Mouse (Mus musculus) hindbrain, postnatal 0 days (tissue): ENCODE measurements around the gene Adk. TPM values are rescaled to one million over a fixed set of nuclear protein-coding genes. Genes with fewer than 3 reads are reported as not detected.

Source experiments
- ATAC-seq: fragments of 200-750 bp; cut with Nextera tagmentation; 2 replicates; pipeline ENCODE4 v1.8.0; 2017; ENCODE audit warnings: mild to moderate bottlenecking, moderate TSS enrichment, moderate library complexity
- DNase-seq: peaks from one replicate; pipeline ENCODE4 v3.0.0-alpha.2; 2015; ENCODE audit warnings: low spot score
- H3K27ac ChIP-seq: fragments of 300-500 bp; sonication (generic); 2 replicates; pipeline ENCODE4 v1.5.1; 2014; ENCODE audit warnings: mild to moderate bottlenecking
- H3K27me3 ChIP-seq: fragments of 300-500 bp; sonication (generic); 2 replicates; pipeline ENCODE4 v1.6.1; 2014; ENCODE audit warnings: low read length, mixed read lengths; ENCODE audit not compliant: insufficient read depth
- H3K36me3 ChIP-seq: fragments of 300-500 bp; sonication (generic); 2 replicates; pipeline ENCODE4 v1.6.1; 2014; ENCODE audit warnings: low read length, mixed read lengths; ENCODE audit not compliant: insufficient read depth
- H3K4me1 ChIP-seq: fragments of 300-500 bp; sonication (generic); 2 replicates; pipeline ENCODE4 v1.6.1; 2014; ENCODE audit warnings: antibody characterized with exemption, low read length, mixed read lengths; ENCODE audit not compliant: insufficient read depth
- H3K4me2 ChIP-seq: fragments of 300-500 bp; sonication (generic); 2 replicates; pipeline ENCODE4 v1.6.1; 2014; ENCODE audit warnings: low read depth, mild to moderate bottlenecking, low read length, moderate library complexity, mixed read lengths
- H3K4me3 ChIP-seq: fragments of 300-500 bp; sonication (generic); 2 replicates; pipeline ENCODE4 v1.5.1; 2014; ENCODE audit warnings: low read length
- H3K9ac ChIP-seq: fragments of 300-500 bp; sonication (generic); replicated peaks from 2 replicates; pipeline ENCODE4 v1.6.1; 2014; ENCODE audit warnings: mild to moderate bottlenecking, low read length, moderate library complexity, mixed read lengths
- H3K9me3 ChIP-seq: fragments of 300-500 bp; sonication (generic); 2 replicates; pipeline ENCODE4 v1.6.1; 2016; ENCODE audit warnings: low read length, mixed read lengths
- CTCF ChIP-seq: IDR thresholded peaks from 2 replicates; pipeline ENCODE4 v1.5.1; 2016; ENCODE audit warnings: antibody characterized with exemption, control low read depth, low read depth
- WGBS: fragments of 180-500 bp; shearing (Covaris S2); extraction: QIAGEN DNeasy Blood & Tissue Kit; methylation state at CpG from one replicate; pipeline ENCODE4 v1.1.7; 2014; 5-methylcytosine and 5-hydroxymethylcytosine counted together
- polyA plus RNA-seq: library from polyadenylated mRNA; unstranded; fragments of >200 nt; fragmentation: Nextera tagmentation; extraction: Ambion mirVana; gene quantifications from 2 replicates; pipeline ENCODE4 v1.2.1, GENCODE M21; 2015
- total RNA-seq: library from RNA; depleted of rRNA; stranded (reverse); fragments of >200 nt; gene quantifications from 2 replicates; pipeline ENCODE4 v1.2.3, GENCODE M21; 2014

The Adk gene
- total and polyA plus RNA-seq, 2 experiments from 2014 or later, result 27.4 to 63.5 TPM

DNA sequence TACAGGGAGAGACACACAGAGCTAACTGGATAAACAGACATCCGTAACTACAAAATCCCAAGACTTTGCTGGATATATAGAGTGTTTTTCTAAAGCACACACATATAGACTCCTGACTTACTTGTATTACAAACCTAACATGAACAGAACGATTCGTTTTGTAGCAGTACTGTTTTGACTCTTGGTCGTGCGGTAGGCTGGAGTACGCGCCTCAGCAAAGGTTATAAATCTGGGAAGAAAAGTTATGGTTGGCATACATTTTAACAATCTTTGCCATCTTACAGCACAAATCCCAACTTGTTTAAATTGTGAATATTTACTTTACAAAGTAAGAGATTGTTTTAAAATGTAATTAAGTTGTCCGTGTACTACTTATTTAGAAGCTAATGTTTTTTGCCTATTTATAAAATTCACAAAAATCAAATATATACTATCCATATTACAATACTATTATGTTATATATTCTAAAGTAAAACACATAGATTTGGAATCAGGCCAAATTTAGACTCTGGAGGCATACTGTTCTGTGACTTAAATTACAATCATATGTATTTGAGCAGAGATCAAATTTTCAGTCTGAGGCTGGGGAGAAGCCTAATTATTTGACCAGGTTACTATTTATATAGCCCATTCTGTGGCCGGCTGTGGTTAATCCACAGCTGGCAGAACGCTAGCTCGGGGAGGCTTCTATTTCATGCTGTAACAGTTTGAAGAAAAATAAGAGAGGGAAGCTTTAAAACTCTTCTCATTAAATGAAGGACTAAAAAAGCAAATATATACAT, 261.4 kb downstream of the Adk start:
- Histone ChIP-seq H3K4me3 (no peak overlapping the region), H3K27ac (no peak overlapping the region), H3K9ac (no peak overlapping the region), H3K36me3 (no peaks in the 10 kb centered on the region), H3K27me3 (no peaks in the 10 kb centered on the region), H3K4me2 (no peak overlapping the region), H3K9me3 (no peaks in the 10 kb centered on the region), H3K4me1 (no peaks in the 10 kb centered on the region)
- no peak for ATAC-seq
- WGBS, result 84% methylated on average over 11 of the region's 11 CpGs
- DNase-seq, result no peak
- TF ChIP-seq CTCF, result no peak

- Histone ChIP-seq H3K27me3 (no peaks in the 10 kb centered on the region), H3K9ac (no peak overlapping the region), H3K4me2 (no peak overlapping the region), H3K27ac (no peak overlapping the region), H3K36me3 (no peaks in the 10 kb centered on the region), H3K4me3 (no peak overlapping the region), H3K4me1 (no peaks in the 10 kb centered on the region), H3K9me3 (no peaks in the 10 kb centered on the region)
- 88% methylated on average over 3 of the region's 3 CpGs for WGBS
- ATAC-seq (no peak), DNase-seq (no peak)
- TF ChIP-seq CTCF, result no peak
Observed at GRCm38 (mm10) chr14:21314466-21314865, 262.1 kb downstream of the Adk start.

- no peaks in the 10 kb centered on the region for H3K9me3 ChIP-seq
- no peak overlapping the region for H3K9ac ChIP-seq
- no peak overlapping the region for H3K27ac ChIP-seq
- no peaks in the 10 kb centered on the region for H3K27me3 ChIP-seq
- WGBS, result 94% methylated on average over 1 of the region's 1 CpGs
- ATAC-seq (no peak), DNase-seq (no peak)
- TF ChIP-seq CTCF, result no peak
- H3K4me3 ChIP-seq, result no peak overlapping the region
- H3K4me2 ChIP-seq, result no peak overlapping the region
- H3K36me3 ChIP-seq, result no peaks in the 10 kb centered on the region
- H3K4me1 ChIP-seq, result no peaks in the 10 kb centered on the region
Observed at GRCm38 (mm10) chr14:21334826-21335225, 282.5 kb downstream of the Adk start.

DNA sequence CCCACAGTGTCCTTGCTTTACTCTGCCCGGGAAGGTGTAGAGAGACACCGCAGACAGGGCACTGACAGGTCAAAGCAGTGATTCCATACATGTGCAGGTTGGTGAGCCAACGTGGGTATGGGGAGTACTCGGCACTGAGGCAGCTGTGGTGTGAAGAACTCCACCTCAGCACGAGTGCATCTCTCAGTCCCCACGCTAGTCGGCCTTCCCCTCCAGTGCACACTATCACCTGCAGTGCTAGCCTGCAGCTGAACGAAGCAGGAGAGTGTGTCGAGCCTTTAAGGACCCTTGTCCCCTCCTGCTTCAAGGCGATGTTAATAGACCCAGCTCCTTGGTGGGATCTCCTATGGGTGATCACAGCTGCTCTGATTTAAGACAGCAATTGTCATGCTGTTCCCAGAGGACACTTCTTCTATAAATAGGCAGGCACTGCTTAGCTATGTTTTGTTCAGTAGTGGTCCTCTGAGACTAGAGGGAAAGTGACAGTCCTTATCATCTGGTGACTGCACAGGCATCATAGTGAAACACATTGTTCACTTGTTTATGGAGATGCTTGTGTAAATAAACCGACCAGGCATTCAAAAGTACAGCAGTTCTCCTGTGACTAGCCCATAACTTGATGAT, 283.4 kb downstream of the Adk start:
- Histone ChIP-seq H3K27ac (no peak overlapping the region), H3K36me3 (no peaks in the 10 kb centered on the region), H3K9ac (no peak overlapping the region), H3K4me2 (no peak overlapping the region), H3K4me3 (no peak overlapping the region), H3K27me3 (no peaks in the 10 kb centered on the region), H3K4me1 (no peaks in the 10 kb centered on the region), H3K9me3 (no peaks in the 10 kb centered on the region)
- no peak for TF ChIP-seq CTCF
- DNase-seq (no peak), ATAC-seq (no peak)
- 49% methylated on average over 11 of the region's 11 CpGs for WGBS

DNA sequence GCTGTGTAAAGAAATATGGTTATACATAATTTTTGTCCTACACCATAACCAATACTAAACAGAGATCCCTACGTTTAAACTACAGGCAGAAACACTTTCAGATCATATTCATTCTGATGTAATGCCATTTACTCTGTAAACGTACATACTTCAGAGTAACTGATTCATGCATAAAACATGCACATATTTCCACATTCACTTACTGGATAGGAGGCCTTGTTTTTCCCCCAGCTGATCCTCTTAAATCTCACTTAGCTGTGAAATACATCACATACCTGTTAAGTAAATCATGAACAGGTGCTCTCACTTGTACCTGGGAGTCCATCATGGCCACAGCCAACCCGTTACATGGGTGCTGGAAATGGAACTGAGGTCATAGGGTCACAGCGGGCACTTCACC, 285.6 kb downstream of the Adk start:
- H3K4me2 ChIP-seq, result no peak overlapping the region
- no peaks in the 10 kb centered on the region for H3K27me3 ChIP-seq
- TF ChIP-seq CTCF, result no peak
- DNase-seq, result no peak
- H3K9me3 ChIP-seq, result no peaks in the 10 kb centered on the region
- H3K9ac ChIP-seq, result no peak overlapping the region
- WGBS, result 76% methylated on average over 4 of the region's 4 CpGs
- H3K36me3 ChIP-seq, result no peaks in the 10 kb centered on the region
- H3K4me1 ChIP-seq, result no peaks in the 10 kb centered on the region
- H3K27ac ChIP-seq, result no peak overlapping the region
- no peak overlapping the region for H3K4me3 ChIP-seq
- no peak for ATAC-seq

DNA sequence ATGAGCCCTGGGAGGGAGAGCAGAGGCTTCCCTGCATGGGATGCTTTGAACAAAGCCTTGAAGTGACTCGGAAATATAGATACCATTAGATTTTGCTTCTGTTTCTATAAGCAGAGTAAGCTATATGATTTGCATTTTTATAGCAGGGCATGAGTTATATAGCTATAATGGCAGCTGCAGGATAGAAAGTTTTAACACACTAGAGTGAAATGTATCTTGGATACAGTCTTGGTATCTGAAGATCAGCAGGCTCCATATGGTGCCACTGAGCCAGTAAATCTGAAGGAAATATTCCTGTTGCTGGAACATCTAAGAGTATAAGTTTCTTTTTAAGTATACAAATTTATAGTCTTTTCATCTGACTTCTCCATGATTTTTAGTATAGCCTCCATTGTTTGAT, 288.8 kb downstream of the Adk start:
- H3K4me1 ChIP-seq, result no peaks in the 10 kb centered on the region
- DNase-seq (no peak), ATAC-seq (no peak)
- WGBS, result 73% methylated on average over 1 of the region's 1 CpGs
- no peaks in the 10 kb centered on the region for H3K9me3 ChIP-seq
- no peak overlapping the region for H3K4me3 ChIP-seq
- no peaks in the 10 kb centered on the region for H3K27me3 ChIP-seq
- TF ChIP-seq CTCF, result no peak
- no peak overlapping the region for H3K9ac ChIP-seq
- no peaks in the 10 kb centered on the region for H3K36me3 ChIP-seq
- H3K27ac ChIP-seq, result no peak overlapping the region
- no peak overlapping the region for H3K4me2 ChIP-seq

- Histone ChIP-seq H3K9me3 (no peaks in the 10 kb centered on the region), H3K4me2 (no peak overlapping the region), H3K27ac (no peak overlapping the region), H3K9ac (no peak overlapping the region), H3K4me1 (no peaks in the 10 kb centered on the region), H3K36me3 (no peaks in the 10 kb centered on the region), H3K4me3 (no peak overlapping the region), H3K27me3 (no peaks in the 10 kb centered on the region)
- WGBS, result 63% methylated on average over 3 of the region's 3 CpGs
- ATAC-seq (no peak), DNase-seq (no peak)
- TF ChIP-seq CTCF, result no peak
Observed at GRCm38 (mm10) chr14:21342984-21343383, 290.6 kb downstream of the Adk start.
